Comparison of ENCODE assay signal across 8 mouse cellular contexts in genomic region chr10:41477018-41477277, GRCm38 (mm10). TPM values are rescaled to one million over a fixed set of nuclear protein-coding genes. Genes with fewer than 3 reads are reported as not detected.
DNase-seq lines count a peak whose midpoint lies in the region; ATAC-seq lines count a peak whose summit lies in the region.

No protein-coding gene starts in this region.

- no peaks in the 10 kb centered on the region for H3K27me3 ChIP-seq in heart, embryonic 10.5 days (ENCODE audit: insufficient read depth, poor library complexity, severe bottlenecking)
- no peaks in the 10 kb centered on the region for H3K27me3 ChIP-seq in hindbrain, embryonic 11.5 days (ENCODE audit: control insufficient read depth, insufficient read depth, low read length)

- H3K4me3 ChIP-seq in heart, embryonic 10.5 days = peak overlapping the region; percentile 77
- H3K4me3 ChIP-seq in hindbrain, embryonic 11.5 days (ENCODE audit: low read depth, low read length) = peak overlapping the region; percentile 51

- WGBS in heart, embryonic 10.5 days = under 1% methylated on average over 9 of the region's 9 CpGs
- WGBS in hindbrain, embryonic 11.5 days = 0% methylated on average over 9 of the region's 9 CpGs

- no peak for DNase-seq in heart, embryonic 10.5 days (ENCODE audit: low spot score)
- DNase-seq in heart, adult 11 months = no peak
- DNase-seq in T-cell, adult 2 months (ENCODE audit: low spot score) = peak; percentile 63
- DNase-seq in hindbrain, embryonic 11.5 days (ENCODE audit: low spot score) = peak; percentile 82
- peak; percentile 30 for DNase-seq in lung, postnatal 36 days
- DNase-seq in thymus, postnatal 25 days = peak; percentile 70
- DNase-seq in frontal cortex, postnatal 36 days (ENCODE audit: low spot score in 2 of 2) = no peak
- no peak for DNase-seq in right cerebral cortex, adult 2 months (ENCODE audit: low spot score in 2 of 2)

- H3K4me2 ChIP-seq in hindbrain, embryonic 11.5 days (replicated peaks; ENCODE audit: low read depth, low read length) = peak overlapping the region; percentile 57

- H3K27ac ChIP-seq in heart, embryonic 10.5 days = peak overlapping the region; percentile 94
- H3K27ac ChIP-seq in hindbrain, embryonic 11.5 days (ENCODE audit: low read depth, low read length) = peak overlapping the region; percentile 74

- peaks cover 36% of the 10 kb centered on the region for H3K36me3 ChIP-seq in heart, embryonic 10.5 days
- no peaks in the 10 kb centered on the region for H3K36me3 ChIP-seq in hindbrain, embryonic 11.5 days (ENCODE audit: control insufficient read depth, insufficient read depth, low read length)

- peak overlapping the region; percentile 71 for H3K9ac ChIP-seq in hindbrain, embryonic 11.5 days (ENCODE audit: low read depth, low read length)

- H3K9me3 ChIP-seq in heart, embryonic 10.5 days = no peaks in the 10 kb centered on the region
- no peaks in the 10 kb centered on the region for H3K9me3 ChIP-seq in hindbrain, embryonic 11.5 days (ENCODE audit: control insufficient read depth, low read length)

- peak; percentile 43 for ATAC-seq in hindbrain, embryonic 11.5 days (ENCODE audit: low FRiP score)

- H3K4me1 ChIP-seq in heart, embryonic 10.5 days = peaks cover 84% of the 10 kb centered on the region
- no peaks in the 10 kb centered on the region; the same call in 1 of the 2 replicates for H3K4me1 ChIP-seq in hindbrain, embryonic 11.5 days (replicated peaks; ENCODE audit: control insufficient read depth, insufficient read depth, low read length)

RNA-seq across cellular contexts. Expression of gene Mical1, which starts 0.8 kb away (rescaled TPM):
- polyA plus RNA-seq in heart, embryonic 10.5 days (2016; fragmentation: Nextera tagmentation; extraction: Ambion mirVana) = 46.5 and 48.8 TPM in 2 replicates
- 26.6 and 28.1 TPM in 2 replicates for polyA plus RNA-seq in hindbrain, embryonic 11.5 days (2014; fragmentation: Nextera tagmentation; extraction: Ambion mirVana)

RNA-seq across cellular contexts. Expression of gene Smpd2, which starts 13.2 kb away (rescaled TPM):
- polyA plus RNA-seq in heart, embryonic 10.5 days (2016; fragmentation: Nextera tagmentation; extraction: Ambion mirVana) = 51.8 and 52.7 TPM in 2 replicates
- polyA plus RNA-seq in hindbrain, embryonic 11.5 days (2014; fragmentation: Nextera tagmentation; extraction: Ambion mirVana) = 45.9 and 47.6 TPM in 2 replicates

RNA-seq across cellular contexts. Expression of gene Ppil6, which starts 13.3 kb away (rescaled TPM):
- polyA plus RNA-seq in heart, embryonic 10.5 days (2016; fragmentation: Nextera tagmentation; extraction: Ambion mirVana) = 0.95 and 1.3 TPM in 2 replicates
- polyA plus RNA-seq in hindbrain, embryonic 11.5 days (2014; fragmentation: Nextera tagmentation; extraction: Ambion mirVana) = 1.3 and 1.4 TPM in 2 replicates

RNA-seq across cellular contexts. Expression of gene Zbtb24, which starts 26.8 kb away (rescaled TPM):
- polyA plus RNA-seq in heart, embryonic 10.5 days (2016; fragmentation: Nextera tagmentation; extraction: Ambion mirVana) = 13.8 and 13.9 TPM in 2 replicates
- 20.1 TPM in 2 replicates for polyA plus RNA-seq in hindbrain, embryonic 11.5 days (2014; fragmentation: Nextera tagmentation; extraction: Ambion mirVana)

RNA-seq across cellular contexts. Expression of gene Cd164, which starts 42.3 kb away (rescaled TPM):
- polyA plus RNA-seq in heart, embryonic 10.5 days (2016; fragmentation: Nextera tagmentation; extraction: Ambion mirVana) = 156 and 169 TPM in 2 replicates
- polyA plus RNA-seq in hindbrain, embryonic 11.5 days (2014; fragmentation: Nextera tagmentation; extraction: Ambion mirVana) = 122 and 123 TPM in 2 replicates

Comparison
In these comparisons a context has a peak if more than half of its experiments do, and no peak if none do; other contexts are left out.
1. DNase-seq: peak in T-cell, adult 2 months (single experiment), hindbrain, embryonic 11.5 days (single experiment), lung, postnatal 36 days (single experiment) and thymus, postnatal 25 days (single experiment); none in heart, embryonic 10.5 days (single experiment), heart, adult 11 months (single experiment), frontal cortex, postnatal 36 days (0 of 2) and right cerebral cortex, adult 2 months (0 of 2).